Comparison of ENCODE assay signal across 10 mouse cellular contexts in the genomic region with DNA sequence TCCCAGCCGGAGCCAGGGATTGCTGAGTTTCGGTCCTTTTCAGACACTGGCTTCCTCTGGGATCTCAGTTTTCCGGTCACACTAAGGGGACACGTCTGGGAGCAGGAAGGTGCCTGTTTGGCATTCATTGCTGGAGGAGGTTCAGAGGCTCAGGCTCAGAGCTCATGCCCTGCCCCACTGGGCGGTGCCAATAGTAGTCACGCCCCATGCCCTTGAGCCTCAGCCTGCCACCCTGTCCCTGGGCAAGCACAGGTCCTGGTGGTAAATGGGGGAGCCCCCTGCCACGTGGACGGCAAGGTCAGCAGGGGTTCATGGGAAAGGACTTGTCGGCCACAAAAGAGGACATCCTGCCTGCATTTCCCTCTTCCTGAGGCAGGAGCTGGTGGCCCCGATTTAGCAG. TPM values are rescaled to one million over a fixed set of nuclear protein-coding genes. Genes with fewer than 3 reads are reported as not detected.
DNase-seq lines count a peak whose midpoint lies in the region; ATAC-seq and TF ChIP-seq lines count a peak whose summit lies in the region.
"Had no signal": no experiment of that assay in that cellular context is flagged by ENCODE, and none has a peak within 500 bp of the region (broad histone marks: within the 10 kb centered on the region; RNA-seq: fewer than 3 reads in every experiment).

No protein-coding gene starts in this region.

- no peak overlapping the region for H3K4me2 ChIP-seq in limb, embryonic 11.5 days (ENCODE audit: low read depth, severe bottlenecking)
- no peak overlapping the region; the same call in 1 of the 2 replicates for H3K4me2 ChIP-seq in heart, postnatal 0 days (ENCODE audit: low read depth, low read length)
- no peak overlapping the region for H3K4me2 ChIP-seq in stomach, embryonic 15.5 days

- no peaks in the 10 kb centered on the region for H3K9me3 ChIP-seq in limb, embryonic 11.5 days (ENCODE audit: control insufficient read depth, low read length)
- H3K9me3 ChIP-seq in limb, embryonic 10.5 days (replicated peaks), result no peaks in the 10 kb centered on the region
- no peaks in the 10 kb centered on the region for H3K9me3 ChIP-seq in heart, postnatal 0 days (replicated peaks; ENCODE audit: control insufficient read depth, low read length)
- H3K9me3 ChIP-seq in stomach, embryonic 15.5 days, result no peaks in the 10 kb centered on the region

- H3K4me3 ChIP-seq in limb, embryonic 11.5 days (ENCODE audit: low read depth, low read length), result no peak overlapping the region
- H3K4me3 ChIP-seq in limb, embryonic 10.5 days, result no peak overlapping the region
- H3K4me3 ChIP-seq in heart, postnatal 0 days (ENCODE audit: low read depth, low read length), result no peak overlapping the region
- no peak overlapping the region for H3K4me3 ChIP-seq in stomach, embryonic 15.5 days (replicated peaks)

- DNase-seq in limb, embryonic 11.5 days (ENCODE audit: low spot score), result peak; percentile 40
- DNase-seq in limb, embryonic 10.5 days (ENCODE audit: low spot score), result no peak
- no peak for DNase-seq in heart, postnatal 0 days (ENCODE audit: low spot score)
- peak; percentile 39 for DNase-seq in liver
- no peak for DNase-seq in layer of hippocampus, postnatal 14 days (ENCODE audit: low spot score in 2 of 2)
- DNase-seq in cerebellum, adult 11 months, result no peak
- no peak for DNase-seq in c-Kit-positive CD71-positive TER-119-positive erythroid progenitor cells, embryonic 14.5 days (ENCODE audit: low spot score)

- no peak overlapping the region for H3K9ac ChIP-seq in limb, embryonic 11.5 days (ENCODE audit: low read length)
- H3K9ac ChIP-seq in heart, postnatal 0 days (replicated peaks; ENCODE audit: low read depth, low read length), result no peak overlapping the region
- no peak overlapping the region for H3K9ac ChIP-seq in stomach, embryonic 15.5 days

- no peak overlapping the region for H3K27ac ChIP-seq in limb, embryonic 11.5 days (replicated peaks; ENCODE audit: low read depth, low read length)
- H3K27ac ChIP-seq in limb, embryonic 10.5 days, result no peak overlapping the region
- no peak overlapping the region for H3K27ac ChIP-seq in heart, postnatal 0 days (ENCODE audit: low read depth)
- no peak overlapping the region for H3K27ac ChIP-seq in stomach, embryonic 15.5 days

- no peak; the same call in 1 of the 2 replicates for TF ChIP-seq EP300 in heart, postnatal 0 days (IDR thresholded peaks at IDR 0.05; ENCODE audit: low read depth)

- peaks cover 21% of the 10 kb centered on the region for H3K27me3 ChIP-seq in limb, embryonic 11.5 days (ENCODE audit: control insufficient read depth, insufficient read depth, low read length)
- H3K27me3 ChIP-seq in limb, embryonic 10.5 days (ENCODE audit: low read depth, poor library complexity, severe bottlenecking), result peaks cover 71% of the 10 kb centered on the region
- no peaks in the 10 kb centered on the region for H3K27me3 ChIP-seq in heart, postnatal 0 days (ENCODE audit: control insufficient read depth, insufficient read depth, low read length)
- peaks cover 15% of the 10 kb centered on the region for H3K27me3 ChIP-seq in stomach, embryonic 15.5 days (replicated peaks)

- TF ChIP-seq CTCF in heart, postnatal 0 days (IDR thresholded peaks at IDR 0.05; ENCODE audit: low read depth), result no peak

- H3K36me3 ChIP-seq in limb, embryonic 11.5 days (ENCODE audit: control insufficient read depth, insufficient read depth, low read length), result no peaks in the 10 kb centered on the region
- no peaks in the 10 kb centered on the region for H3K36me3 ChIP-seq in limb, embryonic 10.5 days
- no peaks in the 10 kb centered on the region for H3K36me3 ChIP-seq in heart, postnatal 0 days (replicated peaks; ENCODE audit: control insufficient read depth, insufficient read depth, low read length)
- no peaks in the 10 kb centered on the region for H3K36me3 ChIP-seq in stomach, embryonic 15.5 days

- no peaks in the 10 kb centered on the region for H3K4me1 ChIP-seq in limb, embryonic 11.5 days (ENCODE audit: control insufficient read depth, insufficient read depth, low read length)
- peaks cover 10% of the 10 kb centered on the region for H3K4me1 ChIP-seq in limb, embryonic 10.5 days
- peaks cover 9% of the 10 kb centered on the region for H3K4me1 ChIP-seq in heart, postnatal 0 days (ENCODE audit: control insufficient read depth, insufficient read depth)
- 0 out of 2 replicates have a peak, but pooled peaks cover 3% of the 10 kb centered on the region for H3K4me1 ChIP-seq in stomach, embryonic 15.5 days

- ATAC-seq in limb, embryonic 11.5 days (ENCODE audit: insufficient number of reproducible peaks, low FRiP score, low TSS enrichment, low read depth), result no peak
- ATAC-seq in heart, postnatal 0 days (ENCODE audit: insufficient read depth, low read depth), result peak; percentile 55
- peak; percentile 65; the same call in 1 of the 2 replicates for ATAC-seq in stomach, embryonic 15.5 days (ENCODE audit: insufficient read depth, low FRiP score, low read depth)

- WGBS in limb, embryonic 11.5 days, result 9% methylated on average over 10 of the region's 10 CpGs
- 12% methylated on average over 10 of the region's 10 CpGs for WGBS in limb, embryonic 10.5 days
- WGBS in heart, postnatal 0 days, result 5% methylated on average over 10 of the region's 10 CpGs
- WGBS in stomach, embryonic 15.5 days, result 12% methylated on average over 10 of the region's 10 CpGs

RNA-seq across cellular contexts. Expression of gene Flt4, which starts 4.3 kb away (rescaled TPM):
- polyA plus RNA-seq in limb, embryonic 11.5 days (2014; fragmentation: Nextera tagmentation; extraction: Ambion mirVana), result 4.5 and 5.8 TPM in 2 replicates
- 6.4 and 6.6 TPM in 2 replicates for polyA plus RNA-seq in limb, embryonic 10.5 days (2016; fragmentation: Nextera tagmentation; extraction: Ambion mirVana)
- 13.6 and 16.5 TPM in 2 replicates for total RNA-seq in heart, postnatal 0 days (2014; rRNA removed; ENCODE audit: low replicate concordance)
- polyA plus RNA-seq in heart, postnatal 0 days (2015; fragmentation: Nextera tagmentation; extraction: Ambion mirVana), result 3.2 and 3.3 TPM in 2 replicates
- polyA plus RNA-seq in stomach, embryonic 15.5 days (2015; fragmentation: Nextera tagmentation; extraction: Ambion mirVana), result 4.9 and 5.7 TPM in 2 replicates
- total RNA-seq in layer of hippocampus, postnatal 14 days (2021), result 1 to 10 TPM; 3.4 TPM

RNA-seq across cellular contexts. Expression of gene Scgb3a1, which starts 50.1 kb away (rescaled TPM):
- polyA plus RNA-seq in limb, embryonic 11.5 days (2014; fragmentation: Nextera tagmentation; extraction: Ambion mirVana), result not detected in 2 replicates
- polyA plus RNA-seq in limb, embryonic 10.5 days (2016; fragmentation: Nextera tagmentation; extraction: Ambion mirVana), result not detected in 2 replicates
- total RNA-seq in heart, postnatal 0 days (2014; rRNA removed; ENCODE audit: low replicate concordance), result 2.0 and 82.4 TPM in 2 replicates
- polyA plus RNA-seq in heart, postnatal 0 days (2015; fragmentation: Nextera tagmentation; extraction: Ambion mirVana), result 2.0 and 301 TPM in 2 replicates
- polyA plus RNA-seq in stomach, embryonic 15.5 days (2015; fragmentation: Nextera tagmentation; extraction: Ambion mirVana), result not detected in 2 replicates
- not detected for total RNA-seq in layer of hippocampus, postnatal 14 days (2021)
- total RNA-seq: CH12.LX had no signal

RNA-seq across cellular contexts. Expression of gene Olfr1380, which starts 56.7 kb away (rescaled TPM):
- not detected in 2 replicates for polyA plus RNA-seq in limb, embryonic 11.5 days (2014; fragmentation: Nextera tagmentation; extraction: Ambion mirVana)
- not detected in 2 replicates for polyA plus RNA-seq in limb, embryonic 10.5 days (2016; fragmentation: Nextera tagmentation; extraction: Ambion mirVana)
- not detected in 2 replicates for total RNA-seq in heart, postnatal 0 days (2014; rRNA removed; ENCODE audit: low replicate concordance)
- polyA plus RNA-seq in heart, postnatal 0 days (2015; fragmentation: Nextera tagmentation; extraction: Ambion mirVana), result not detected in 2 replicates
- polyA plus RNA-seq in stomach, embryonic 15.5 days (2015; fragmentation: Nextera tagmentation; extraction: Ambion mirVana), result not detected in 2 replicates
- not detected for total RNA-seq in layer of hippocampus, postnatal 14 days (2021)
- total RNA-seq: CH12.LX had no signal
- polyA plus RNA-seq: small intestine, adult 2 months had no signal

Comparison
In these comparisons a context has a peak if more than half of its experiments do, and no peak if none do; other contexts are left out.
1. DNase-seq: peak in limb, embryonic 11.5 days (single experiment) and liver (single experiment); none in limb, embryonic 10.5 days (single experiment), heart, postnatal 0 days (single experiment), layer of hippocampus, postnatal 14 days (0 of 2), cerebellum, adult 11 months (single experiment) and c-Kit-positive CD71-positive TER-119-positive erythroid progenitor cells, embryonic 14.5 days (single experiment).